Mouse (Mus musculus) adrenal gland, adult 2 months (tissue): ENCODE measurements around the gene Tfcp2. TPM values are rescaled to one million over a fixed set of nuclear protein-coding genes. Genes with fewer than 3 reads are reported as not detected.

Source experiments
- polyA plus RNA-seq: library from polyadenylated mRNA; depleted of rRNA; stranded (reverse); fragments of >200 nt; gene quantifications from 2 replicates; pipeline ENCODE4 v1.2.3, GENCODE M21; 2012; rRNA removed
- total RNA-seq, 2 experiments: library from RNA; stranded (reverse); gene quantifications; 2 replicates each; pipeline ENCODE4 v1.2.3; 2021

Tfcp2 gene
- total and polyA plus RNA-seq, 3 experiments: 14.2 to 25.1 (median 24.8) TPM

Other genes with a start within 250 kb of the Tfcp2 start
- gene Mettl7a1, start 247.9 kb downstream of the Tfcp2 start, total RNA-seq: 100 to 1,000 TPM; 117 to 142 TPM
- 69.8 and 78.4 TPM in 2 replicates for gene Mettl7a1, start 247.9 kb downstream of the Tfcp2 start, polyA plus RNA-seq
- gene Mettl7a3, start 217.1 kb downstream of the Tfcp2 start, total RNA-seq: under 1 TPM in 1 of 2 experiments, not detected in 1; 0.63 TPM
- 0.13 and 0.16 TPM in 2 replicates for gene Mettl7a3, start 217.1 kb downstream of the Tfcp2 start, polyA plus RNA-seq
- under 1 TPM; 0.45 to 0.52 TPM for gene Methig1, start 198.9 kb downstream of the Tfcp2 start, total RNA-seq
- gene Methig1, start 198.9 kb downstream of the Tfcp2 start, polyA plus RNA-seq: 0.16 TPM in 1 of 2 replicates, not detected in the other
- gene Mettl7a2, start 198.8 kb downstream of the Tfcp2 start, total RNA-seq: 1 to 10 TPM in 1 of 2 experiments, under 1 TPM in 1; 0.78 to 3.6 TPM
- not detected in 2 replicates for gene Mettl7a2, start 198.8 kb downstream of the Tfcp2 start, polyA plus RNA-seq
- gene Higd1c, start 187.5 kb downstream of the Tfcp2 start, total RNA-seq: under 1 TPM in 1 of 2 experiments, not detected in 1; 0.69 TPM
- gene Higd1c, start 187.5 kb downstream of the Tfcp2 start, polyA plus RNA-seq: 0.28 TPM in 1 of 2 replicates, not detected in the other
- not detected for gene Gm5475, start 129.9 kb downstream of the Tfcp2 start, total RNA-seq
- 0.06 and 0.19 TPM in 2 replicates for gene Gm5475, start 129.9 kb downstream of the Tfcp2 start, polyA plus RNA-seq
- 100 to 1,000 TPM; 116 to 132 TPM for gene Slc11a2, start 126.9 kb downstream of the Tfcp2 start, total RNA-seq
- 55.2 and 65.0 TPM in 2 replicates for gene Slc11a2, start 126.9 kb downstream of the Tfcp2 start, polyA plus RNA-seq
- gene Letmd1, start 83.0 kb downstream of the Tfcp2 start, total RNA-seq: 100 to 1,000 TPM; 172 to 181 TPM
- 118 and 132 TPM in 2 replicates for gene Letmd1, start 83.0 kb downstream of the Tfcp2 start, polyA plus RNA-seq
- gene Csrnp2, start 56.5 kb downstream of the Tfcp2 start, total RNA-seq: 1 to 10 TPM; 5.6 to 5.8 TPM
- 4.2 and 4.3 TPM in 2 replicates for gene Csrnp2, start 56.5 kb downstream of the Tfcp2 start, polyA plus RNA-seq
- gene Pou6f1, start 48.0 kb upstream of the Tfcp2 start, total RNA-seq: 10 to 100 TPM; 14.4 to 18.3 TPM
- 25.1 and 32.5 TPM in 2 replicates for gene Pou6f1, start 48.0 kb upstream of the Tfcp2 start, polyA plus RNA-seq
- gene Dazap2, start 63.3 kb upstream of the Tfcp2 start, total RNA-seq: 100 to 1,000 TPM; 211 to 277 TPM
- gene Dazap2, start 63.3 kb upstream of the Tfcp2 start, polyA plus RNA-seq: 887 and 1,091 TPM in 2 replicates
- 10 to 100 TPM; 41.7 to 44.2 TPM for gene Smagp, start 84.9 kb upstream of the Tfcp2 start, total RNA-seq
- 35.1 and 40.6 TPM in 2 replicates for gene Smagp, start 84.9 kb upstream of the Tfcp2 start, polyA plus RNA-seq
- gene Bin2, start 117.5 kb upstream of the Tfcp2 start, total RNA-seq: 1 to 10 TPM; 3.1 to 4.2 TPM
- gene Bin2, start 117.5 kb upstream of the Tfcp2 start, polyA plus RNA-seq: 2.8 and 3.7 TPM in 2 replicates
- gene Cela1, start 135.9 kb upstream of the Tfcp2 start, total RNA-seq: 10 to 100 TPM; 54.0 to 86.4 TPM
- 83.5 and 83.8 TPM in 2 replicates for gene Cela1, start 135.9 kb upstream of the Tfcp2 start, polyA plus RNA-seq
- 1 to 10 TPM; 5.1 to 7.6 TPM for gene Galnt6, start 177.4 kb upstream of the Tfcp2 start, total RNA-seq
- 1.2 and 1.3 TPM in 2 replicates for gene Galnt6, start 177.4 kb upstream of the Tfcp2 start, polyA plus RNA-seq
- 1 to 10 TPM; 5.0 to 7.5 TPM for gene Slc4a8, start 209.7 kb upstream of the Tfcp2 start, total RNA-seq
- gene Slc4a8, start 209.7 kb upstream of the Tfcp2 start, polyA plus RNA-seq: 1.5 and 1.8 TPM in 2 replicates